Comparison of ENCODE assay signal across 9 mouse cellular contexts in genomic region chr9:110725721-110726135, GRCm38 (mm10). TPM values are rescaled to one million over a fixed set of nuclear protein-coding genes. Genes with fewer than 3 reads are reported as not detected.
DNase-seq lines count a peak whose midpoint lies in the region; ATAC-seq and TF ChIP-seq lines count a peak whose summit lies in the region.
"Had no signal": no experiment of that assay in that cellular context is flagged by ENCODE, and none has a peak within 500 bp of the region (broad histone marks: within the 10 kb centered on the region; RNA-seq: fewer than 3 reads in every experiment).

No protein-coding gene starts in this region.

- no peak overlapping the region for H3K27ac ChIP-seq in intestine, embryonic 15.5 days
- H3K27ac ChIP-seq in intestine, postnatal 0 days (ENCODE audit: low read depth, low read length), result no peak overlapping the region; the same call in 1 of the 2 replicates
- no peak overlapping the region for H3K27ac ChIP-seq in embryonic facial prominence, embryonic 11.5 days (replicated peaks; ENCODE audit: low read depth, low read length)
- no peak overlapping the region for H3K27ac ChIP-seq in intestine, embryonic 16.5 days (ENCODE audit: low read length)
- no peak overlapping the region for H3K27ac ChIP-seq in midbrain, embryonic 14.5 days (replicated peaks; ENCODE audit: low read depth, low read length)
- H3K27ac ChIP-seq: macrophage had no signal

- H3K9ac ChIP-seq in intestine, embryonic 15.5 days, result no peak overlapping the region
- no peak overlapping the region for H3K9ac ChIP-seq in intestine, postnatal 0 days (ENCODE audit: low read depth, low read length)
- no peak overlapping the region for H3K9ac ChIP-seq in embryonic facial prominence, embryonic 11.5 days (replicated peaks; ENCODE audit: low read length)
- H3K9ac ChIP-seq in intestine, embryonic 16.5 days (ENCODE audit: low read depth, low read length), result no peak overlapping the region
- no peak overlapping the region for H3K9ac ChIP-seq in midbrain, embryonic 14.5 days (replicated peaks; ENCODE audit: low read length)

- peaks cover 6% of the 10 kb centered on the region; the same call in 1 of the 2 replicates for H3K4me1 ChIP-seq in intestine, embryonic 15.5 days (replicated peaks)
- H3K4me1 ChIP-seq in intestine, postnatal 0 days (replicated peaks; ENCODE audit: control insufficient read depth, insufficient read depth, low read length), result no peaks in the 10 kb centered on the region
- peaks cover 15% of the 10 kb centered on the region for H3K4me1 ChIP-seq in embryonic facial prominence, embryonic 11.5 days (ENCODE audit: control insufficient read depth, insufficient read depth, low read length)
- H3K4me1 ChIP-seq in intestine, embryonic 16.5 days (ENCODE audit: control insufficient read depth, insufficient read depth, low read length), result peaks cover 4% of the 10 kb centered on the region; the same call in 1 of the 2 replicates
- peaks cover 18% of the 10 kb centered on the region for H3K4me1 ChIP-seq in midbrain, embryonic 14.5 days (ENCODE audit: control insufficient read depth, insufficient read depth, low read length)

- no peak overlapping the region for H3K4me2 ChIP-seq in intestine, embryonic 15.5 days (replicated peaks)
- no peak overlapping the region for H3K4me2 ChIP-seq in intestine, postnatal 0 days (replicated peaks; ENCODE audit: low read depth)
- H3K4me2 ChIP-seq in embryonic facial prominence, embryonic 11.5 days (ENCODE audit: low read depth, low read length), result no peak overlapping the region
- no peak overlapping the region for H3K4me2 ChIP-seq in intestine, embryonic 16.5 days (ENCODE audit: low read depth, low read length)
- no peak overlapping the region for H3K4me2 ChIP-seq in midbrain, embryonic 14.5 days (ENCODE audit: low read length)

- no peak for TF ChIP-seq CTCF in intestine, postnatal 0 days (IDR thresholded peaks at IDR 0.05; ENCODE audit: low read depth)
- TF ChIP-seq CTCF in Patski (IDR thresholded peaks at IDR 0.05), result no peak

- H3K36me3 ChIP-seq in intestine, embryonic 15.5 days, result peaks cover 3% of the 10 kb centered on the region; the same call in 1 of the 2 replicates
- H3K36me3 ChIP-seq in intestine, postnatal 0 days (ENCODE audit: control insufficient read depth, insufficient read depth), result peaks cover 13% of the 10 kb centered on the region
- H3K36me3 ChIP-seq in embryonic facial prominence, embryonic 11.5 days (replicated peaks; ENCODE audit: control insufficient read depth, insufficient read depth, low read depth, low read length), result 0 out of 2 replicates have a peak, but pooled peaks cover 4% of the 10 kb centered on the region
- H3K36me3 ChIP-seq in intestine, embryonic 16.5 days (ENCODE audit: control insufficient read depth, insufficient read depth, low read length), result peaks cover 14% of the 10 kb centered on the region; the same call in 1 of the 2 replicates
- H3K36me3 ChIP-seq in midbrain, embryonic 14.5 days (ENCODE audit: control insufficient read depth, insufficient read depth, low read length), result 0 out of 2 replicates have a peak, but pooled peaks cover 4% of the 10 kb centered on the region

- CTCF ChIA-PET in Patski (lab: Charles Lee), result interaction anchor here (1.0 to 3.4 kb wide), 7 partner anchors 15 to 315 kb away, joined by 3 to 34 read pairs (median 6); no protein-coding TSS in a partner anchor

- no peaks in the 10 kb centered on the region for H3K27me3 ChIP-seq in intestine, embryonic 15.5 days (replicated peaks)
- no peaks in the 10 kb centered on the region for H3K27me3 ChIP-seq in intestine, postnatal 0 days (replicated peaks; ENCODE audit: control insufficient read depth, insufficient read depth, low read length)
- H3K27me3 ChIP-seq in Patski, result no peaks in the 10 kb centered on the region
- peaks cover 7% of the 10 kb centered on the region; the same call in 1 of the 2 replicates for H3K27me3 ChIP-seq in embryonic facial prominence, embryonic 11.5 days (ENCODE audit: control insufficient read depth, insufficient read depth, low read length)
- H3K27me3 ChIP-seq in intestine, embryonic 16.5 days (replicated peaks; ENCODE audit: control insufficient read depth, insufficient read depth, low read length), result no peaks in the 10 kb centered on the region; the same call in 1 of the 2 replicates
- peaks cover 12% of the 10 kb centered on the region for H3K27me3 ChIP-seq in midbrain, embryonic 14.5 days (ENCODE audit: control insufficient read depth, insufficient read depth, low read length)

- H3K4me3 ChIP-seq in intestine, embryonic 15.5 days (replicated peaks), result no peak overlapping the region
- no peak overlapping the region for H3K4me3 ChIP-seq in intestine, postnatal 0 days (ENCODE audit: low read depth, low read length)
- H3K4me3 ChIP-seq in embryonic facial prominence, embryonic 11.5 days (ENCODE audit: low read depth, low read length), result no peak overlapping the region
- no peak overlapping the region for H3K4me3 ChIP-seq in intestine, embryonic 16.5 days (ENCODE audit: low read length)
- no peak overlapping the region for H3K4me3 ChIP-seq in midbrain, embryonic 14.5 days (replicated peaks; ENCODE audit: low read depth, low read length)

- WGBS in intestine, embryonic 15.5 days, result 39% methylated on average over 9 of the region's 9 CpGs
- WGBS in intestine, postnatal 0 days, result 46% methylated on average over 9 of the region's 9 CpGs
- 4% methylated on average over 9 of the region's 9 CpGs for WGBS in embryonic facial prominence, embryonic 11.5 days
- 31% methylated on average over 9 of the region's 9 CpGs for WGBS in intestine, embryonic 16.5 days
- 13% methylated on average over 9 of the region's 9 CpGs for WGBS in midbrain, embryonic 14.5 days

- H3K9me3 ChIP-seq in intestine, embryonic 15.5 days, result no peaks in the 10 kb centered on the region
- no peaks in the 10 kb centered on the region for H3K9me3 ChIP-seq in intestine, postnatal 0 days (ENCODE audit: control insufficient read depth)
- H3K9me3 ChIP-seq in embryonic facial prominence, embryonic 11.5 days (replicated peaks; ENCODE audit: control insufficient read depth, low read length), result no peaks in the 10 kb centered on the region
- no peaks in the 10 kb centered on the region for H3K9me3 ChIP-seq in intestine, embryonic 16.5 days (ENCODE audit: control insufficient read depth, low read length)
- H3K9me3 ChIP-seq in midbrain, embryonic 14.5 days (ENCODE audit: control insufficient read depth, low read length), result no peaks in the 10 kb centered on the region

- peak; percentile 16; the same call in 1 of the 2 replicates for ATAC-seq in intestine, embryonic 15.5 days
- ATAC-seq in intestine, postnatal 0 days, result no peak
- peak; percentile 82 for ATAC-seq in Patski
- peak; percentile 70 for ATAC-seq in embryonic facial prominence, embryonic 11.5 days (replicated peaks; ENCODE audit: insufficient number of reproducible peaks, low FRiP score, low TSS enrichment, low read depth)
- 0 out of 2 replicates have a peak, but pooled peaks have one; percentile 17 for ATAC-seq in intestine, embryonic 16.5 days
- peak; percentile 25; the same call in 1 of the 2 replicates for ATAC-seq in midbrain, embryonic 14.5 days (ENCODE audit: low FRiP score, low TSS enrichment)

- in situ Hi-C loops in Patski (cut with MboI; ENCODE audit: low pct_unique_long_range_greater_than_20kb), result no loop called here

- peak; percentile 90 for DNase-seq in Patski (ENCODE audit: low read depth, low spot score)
- DNase-seq in embryonic facial prominence, embryonic 11.5 days (ENCODE audit: low spot score), result peak; percentile 83
- peak; percentile 61 for DNase-seq in midbrain, embryonic 14.5 days
- no peak for DNase-seq in spleen, postnatal 10 days (ENCODE audit: low spot score in 2 of 2)
- no peak for DNase-seq in lung, postnatal 14 days

- POLR2A ChIA-PET in Patski (lab: Charles Lee), result no interaction called here

RNA-seq across cellular contexts. Expression of gene Myl3, which starts 15.9 kb away (rescaled TPM):
- 0.53 and 0.58 TPM in 2 replicates for polyA plus RNA-seq in intestine, embryonic 15.5 days (2015; fragmentation: Nextera tagmentation; extraction: Ambion mirVana)
- polyA plus RNA-seq in intestine, postnatal 0 days (2015; fragmentation: Nextera tagmentation; extraction: Ambion mirVana), result 0.16 TPM in 1 of 2 replicates, not detected in the other
- 0.19 TPM for polyA plus RNA-seq in Patski (2021)
- polyA plus RNA-seq in embryonic facial prominence, embryonic 11.5 days (2014; fragmentation: Nextera tagmentation; extraction: Ambion mirVana), result 2.8 and 14.9 TPM in 2 replicates
- 0.67 and 0.71 TPM in 2 replicates for polyA plus RNA-seq in intestine, embryonic 16.5 days (2015; fragmentation: Nextera tagmentation; extraction: Ambion mirVana)
- 0.25 TPM in 1 of 2 replicates, not detected in the other for polyA plus RNA-seq in midbrain, embryonic 14.5 days (2014; fragmentation: Nextera tagmentation; extraction: Ambion mirVana)
- polyA plus RNA-seq: macrophage had no signal

RNA-seq across cellular contexts. Expression of gene Pth1r, which starts 21.2 kb away (rescaled TPM):
- 21.6 and 23.6 TPM in 2 replicates for polyA plus RNA-seq in intestine, embryonic 15.5 days (2015; fragmentation: Nextera tagmentation; extraction: Ambion mirVana)
- polyA plus RNA-seq in intestine, postnatal 0 days (2015; fragmentation: Nextera tagmentation; extraction: Ambion mirVana), result 8.9 and 9.1 TPM in 2 replicates
- 9.9 TPM for polyA plus RNA-seq in Patski (2021)
- polyA plus RNA-seq in embryonic facial prominence, embryonic 11.5 days (2014; fragmentation: Nextera tagmentation; extraction: Ambion mirVana), result 37.8 and 39.8 TPM in 2 replicates
- polyA plus RNA-seq in intestine, embryonic 16.5 days (2015; fragmentation: Nextera tagmentation; extraction: Ambion mirVana), result 15.4 and 16.4 TPM in 2 replicates
- polyA plus RNA-seq in midbrain, embryonic 14.5 days (2014; fragmentation: Nextera tagmentation; extraction: Ambion mirVana), result 5.8 and 9.3 TPM in 2 replicates

Comparison
In these comparisons a context has a peak if more than half of its experiments do, and no peak if none do; other contexts are left out.
1. DNase-seq: peak in Patski (single experiment), embryonic facial prominence, embryonic 11.5 days (single experiment) and midbrain, embryonic 14.5 days (single experiment); none in spleen, postnatal 10 days (0 of 2) and lung, postnatal 14 days (single experiment).